9 mouse cellular contexts compared by ENCODE assay signal in genomic region chr16:33061400-33061799, GRCm38 (mm10). TPM values are rescaled to one million over a fixed set of nuclear protein-coding genes. Genes with fewer than 3 reads are reported as not detected.
DNase-seq lines count a peak whose midpoint lies in the region; ATAC-seq and TF ChIP-seq lines count a peak whose summit lies in the region.
"Had no signal": no experiment of that assay in that cellular context is flagged by ENCODE, and none has a peak within 500 bp of the region (broad histone marks: within the 10 kb centered on the region; RNA-seq: fewer than 3 reads in every experiment).

No protein-coding gene starts in this region.

- in situ Hi-C loops in ES-E14 (cut with MboI; ENCODE audit: low sequenced_read_pairs in 2 of 2, unreplicated experiment in 2 of 2): no loop called here

- intact Hi-C loops in heart, postnatal 14 days (cut with DNase I): no loop called here

- peak overlapping the region; percentile 85 for H3K9ac ChIP-seq in heart, embryonic 13.5 days
- no peak overlapping the region; the same call in 1 of the 2 replicates for H3K9ac ChIP-seq in ES-E14 (ENCODE audit: insufficient read depth, low read depth, low read length, poor library complexity, severe bottlenecking)
- H3K9ac ChIP-seq in hindbrain, embryonic 15.5 days: peak overlapping the region; percentile 64; the same call in 1 of the 2 replicates
- H3K9ac ChIP-seq in midbrain, embryonic 14.5 days (replicated peaks; ENCODE audit: low read length): no peak overlapping the region; the same call in 1 of the 2 replicates

- DNase-seq in heart, postnatal 14 days: no peak
- DNase-seq in ES-E14 (ENCODE audit: low read depth, low spot score): no peak
- DNase-seq in midbrain, embryonic 14.5 days: peak; percentile 5
- no peak for DNase-seq in spleen, postnatal 36 days (ENCODE audit: low spot score in 2 of 2)
- no peak for DNase-seq in urinary bladder, postnatal 25 days (ENCODE audit: low spot score)
- DNase-seq in gastrocnemius, postnatal 10 days: no peak

- peak overlapping the region; percentile 92 for H3K4me2 ChIP-seq in heart, embryonic 13.5 days
- peak overlapping the region; percentile 81 for H3K4me2 ChIP-seq in hindbrain, embryonic 15.5 days
- H3K4me2 ChIP-seq in midbrain, embryonic 14.5 days (ENCODE audit: low read length): peak overlapping the region; percentile 86

- H3K27ac ChIP-seq in heart, embryonic 13.5 days (replicated peaks): peak overlapping the region; percentile 90
- H3K27ac ChIP-seq in ES-E14 (ENCODE audit: insufficient read depth, low read depth, low read length, poor library complexity, severe bottlenecking): no peak overlapping the region; the same call in 1 of the 2 replicates
- peak overlapping the region; percentile 83 for H3K27ac ChIP-seq in hindbrain, embryonic 15.5 days (replicated peaks)
- no peak overlapping the region for H3K27ac ChIP-seq in midbrain, embryonic 14.5 days (replicated peaks; ENCODE audit: low read depth, low read length)

- no peaks in the 10 kb centered on the region for H3K27me3 ChIP-seq in heart, embryonic 13.5 days (replicated peaks)
- H3K27me3 ChIP-seq in hindbrain, embryonic 15.5 days: no peaks in the 10 kb centered on the region
- no peaks in the 10 kb centered on the region for H3K27me3 ChIP-seq in midbrain, embryonic 14.5 days (ENCODE audit: control insufficient read depth, insufficient read depth, low read length)
- H3K27me3 ChIP-seq: megakaryocyte, embryonic 14.5 days had no signal

- peaks cover 53% of the 10 kb centered on the region for H3K4me1 ChIP-seq in heart, embryonic 13.5 days
- peaks cover 0 to 6% of the 10 kb centered on the region in 2 experiments; a peak in 1 of 4 replicates for H3K4me1 ChIP-seq in ES-E14 (ENCODE audit: control insufficient read depth in 2 of 2, insufficient read depth in 2 of 2, low read length in 2 of 2, poor library complexity in 1 of 2)
- peaks cover 39% of the 10 kb centered on the region for H3K4me1 ChIP-seq in hindbrain, embryonic 15.5 days (replicated peaks)
- H3K4me1 ChIP-seq in midbrain, embryonic 14.5 days (ENCODE audit: control insufficient read depth, insufficient read depth, low read length): peaks cover 24% of the 10 kb centered on the region

- ATAC-seq in heart, embryonic 13.5 days (ENCODE audit: extremely low read depth, insufficient number of reproducible peaks, low FRiP score, low TSS enrichment): no peak
- no peak for ATAC-seq in hindbrain, embryonic 15.5 days (ENCODE audit: low FRiP score, low read depth)
- ATAC-seq in midbrain, embryonic 14.5 days (ENCODE audit: low FRiP score, low TSS enrichment): no peak

- no peaks in the 10 kb centered on the region for H3K9me3 ChIP-seq in heart, embryonic 13.5 days
- no peaks in the 10 kb centered on the region for H3K9me3 ChIP-seq in ES-E14 (ENCODE audit: control insufficient read depth, insufficient read depth, low read depth, low read length)
- H3K9me3 ChIP-seq in hindbrain, embryonic 15.5 days: no peaks in the 10 kb centered on the region
- H3K9me3 ChIP-seq in midbrain, embryonic 14.5 days (ENCODE audit: control insufficient read depth, low read length): no peaks in the 10 kb centered on the region
- H3K9me3 ChIP-seq: megakaryocyte, embryonic 14.5 days had no signal

- WGBS in heart, embryonic 13.5 days: 48% methylated on average over 11 of the region's 11 CpGs
- WGBS in hindbrain, embryonic 15.5 days: 51% methylated on average over 11 of the region's 11 CpGs
- 56% methylated on average over 11 of the region's 11 CpGs for WGBS in midbrain, embryonic 14.5 days

- peak overlapping the region; percentile 85 for H3K4me3 ChIP-seq in heart, embryonic 13.5 days
- 0 out of 4 replicates have a peak overlapping the region, but pooled peaks of 1 of the 2 experiments have one; percentile 93 for H3K4me3 ChIP-seq in ES-E14 (ENCODE audit: insufficient read depth in 1 of 2, low read depth in 1 of 2, low read length in 2 of 2, poor library complexity in 1 of 2, severe bottlenecking in 1 of 2)
- H3K4me3 ChIP-seq in hindbrain, embryonic 15.5 days: peak overlapping the region; percentile 70; the same call in 1 of the 2 replicates
- H3K4me3 ChIP-seq in midbrain, embryonic 14.5 days (replicated peaks; ENCODE audit: low read depth, low read length): peak overlapping the region; percentile 86; the same call in 1 of the 2 replicates

- H3K36me3 ChIP-seq in heart, embryonic 13.5 days: peaks cover 36% of the 10 kb centered on the region
- H3K36me3 ChIP-seq in ES-E14 (ENCODE audit: control insufficient read depth, insufficient read depth, low read length, poor library complexity, severe bottlenecking): peaks cover 36% of the 10 kb centered on the region
- peaks cover 31% of the 10 kb centered on the region for H3K36me3 ChIP-seq in hindbrain, embryonic 15.5 days
- H3K36me3 ChIP-seq in midbrain, embryonic 14.5 days (ENCODE audit: control insufficient read depth, insufficient read depth, low read length): peaks cover 35% of the 10 kb centered on the region

TF ChIP-seq in ES-E14, 5 proteins besides CTCF, POLR2A, EP300 and RAD21:
- TF ChIP-seq ZNF384 (IDR thresholded peaks at IDR 0.05; ENCODE audit: low read depth, low read length) (peak; percentile 78; the same call in 1 of the 2 replicates), CHD2 (IDR thresholded peaks at IDR 0.05; ENCODE audit: low read depth, low read length) (0 out of 2 replicates have a peak, but pooled peaks have one; percentile 8), HCFC1 (IDR thresholded peaks at IDR 0.05; ENCODE audit: borderline replicate concordance, insufficient read depth, low read length) (no peak)

RNA-seq across cellular contexts. Expression of gene Lmln, which starts 0.9 kb away (rescaled TPM):
- 2.2 and 3.5 TPM in 2 replicates for polyA plus RNA-seq in heart, embryonic 13.5 days (2015; fragmentation: Nextera tagmentation; extraction: Ambion mirVana)
- total RNA-seq in heart, postnatal 14 days (2021): 1 to 10 TPM; 1.9 to 5.0 TPM
- total RNA-seq in ES-E14 (2012; rRNA removed): 9.1 and 12.9 TPM in 2 replicates
- polyA plus RNA-seq in hindbrain, embryonic 15.5 days (2015; fragmentation: Nextera tagmentation; extraction: Ambion mirVana): 4.4 and 4.6 TPM in 2 replicates
- 2.9 and 3.2 TPM in 2 replicates for polyA plus RNA-seq in midbrain, embryonic 14.5 days (2014; fragmentation: Nextera tagmentation; extraction: Ambion mirVana)
- total RNA-seq in gastrocnemius, postnatal 10 days (2021): 1 to 10 TPM; 2.2 TPM

RNA-seq across cellular contexts. Expression of gene Rpl35a, which starts 5.1 kb away (rescaled TPM):
- polyA plus RNA-seq in heart, embryonic 13.5 days (2015; fragmentation: Nextera tagmentation; extraction: Ambion mirVana): 652 and 689 TPM in 2 replicates
- total RNA-seq in heart, postnatal 14 days (2021): 100 to 1,000 TPM; 297 to 302 TPM
- total RNA-seq in ES-E14 (2012; rRNA removed): 1,485 and 1,755 TPM in 2 replicates
- 425 and 508 TPM in 2 replicates for polyA plus RNA-seq in hindbrain, embryonic 15.5 days (2015; fragmentation: Nextera tagmentation; extraction: Ambion mirVana)
- polyA plus RNA-seq in midbrain, embryonic 14.5 days (2014; fragmentation: Nextera tagmentation; extraction: Ambion mirVana): 477 and 558 TPM in 2 replicates
- 100 to 1,000 TPM; 413 to 441 TPM for total RNA-seq in gastrocnemius, postnatal 10 days (2021)

RNA-seq across cellular contexts. Expression of gene Iqcg, which starts 5.4 kb away (rescaled TPM):
- polyA plus RNA-seq in heart, embryonic 13.5 days (2015; fragmentation: Nextera tagmentation; extraction: Ambion mirVana): 1.6 and 1.7 TPM in 2 replicates
- total RNA-seq in heart, postnatal 14 days (2021): under 1 TPM; 0.60 to 0.73 TPM
- 9.8 and 11.3 TPM in 2 replicates for total RNA-seq in ES-E14 (2012; rRNA removed)
- polyA plus RNA-seq in hindbrain, embryonic 15.5 days (2015; fragmentation: Nextera tagmentation; extraction: Ambion mirVana): 6.0 and 6.5 TPM in 2 replicates
- 4.7 and 6.2 TPM in 2 replicates for polyA plus RNA-seq in midbrain, embryonic 14.5 days (2014; fragmentation: Nextera tagmentation; extraction: Ambion mirVana)
- total RNA-seq in gastrocnemius, postnatal 10 days (2021): 1 to 10 TPM; 2.0 TPM

Comparison
In these comparisons a context has a peak if more than half of its experiments do, and no peak if none do; other contexts are left out.
1. H3K27ac ChIP-seq: peak in heart, embryonic 13.5 days (single experiment) and hindbrain, embryonic 15.5 days (single experiment); none in ES-E14 (single experiment) and midbrain, embryonic 14.5 days (single experiment).
2. H3K9ac ChIP-seq: peak in heart, embryonic 13.5 days (single experiment) and hindbrain, embryonic 15.5 days (single experiment); none in ES-E14 (single experiment) and midbrain, embryonic 14.5 days (single experiment).
3. Peak in every context shown above with its lines, with median percentiles within 50 percentile points of each other: H3K4me2 ChIP-seq.